Mouse (Mus musculus) heart, embryonic 14.5 days (tissue): Measurements from ENCODE around the gene Zfp606. TPM values are rescaled to one million over a fixed set of nuclear protein-coding genes. Genes with fewer than 3 reads are reported as not detected.

Experiments used
- ATAC-seq: fragments of 200-750 bp; cut with Nextera tagmentation; 2 replicates; pipeline ENCODE4 v1.8.0; 2017; ENCODE audit warnings: low read depth, moderate TSS enrichment; ENCODE audit not compliant: insufficient number of reproducible peaks, insufficient read depth, low FRiP score
- H3K27ac ChIP-seq, 2 experiments: fragments of 200-500 bp in 1 of 2; fragments of 300-500 bp in 1 of 2; sonication (generic) in 1 of 2; replicated peaks in 1 of 2; 2 replicates each; pipeline ENCODE4 v1.5.1; 2012 to 2014; ENCODE audit warnings: low read depth in 2 of 2, low read length in 2 of 2, control low read depth in 1 of 2, mild to moderate bottlenecking in 1 of 2, mixed read lengths in 1 of 2; ENCODE audit not compliant: control insufficient read depth in 1 of 2, insufficient read depth in 1 of 2
- H3K27me3 ChIP-seq: fragments of 300-500 bp; sonication (generic); 2 replicates; pipeline ENCODE4 v1.6.1; 2014; ENCODE audit warnings: mild to moderate bottlenecking, low read length, control low read depth; ENCODE audit not compliant: control insufficient read depth, insufficient read depth
- H3K36me3 ChIP-seq: fragments of 300-500 bp; sonication (generic); 2 replicates; pipeline ENCODE4 v1.6.1; 2014; ENCODE audit warnings: mild to moderate bottlenecking, control low read depth, low read length, mixed read lengths; ENCODE audit not compliant: control insufficient read depth, insufficient read depth
- H3K4me1 ChIP-seq, 2 experiments: fragments of 200-500 bp in 1 of 2; fragments of 300-500 bp in 1 of 2; sonication (generic) in 1 of 2; 2 replicates each; pipeline ENCODE4 v1.6.1; 2012 to 2014; ENCODE audit warnings: low read length in 2 of 2, control low read depth in 1 of 2, mixed read lengths in 1 of 2; ENCODE audit not compliant: control insufficient read depth in 2 of 2, insufficient read depth in 2 of 2
- H3K4me2 ChIP-seq: fragments of 300-500 bp; sonication (generic); 2 replicates; pipeline ENCODE4 v1.6.1; 2014; ENCODE audit warnings: mild to moderate bottlenecking, low read length
- H3K4me3 ChIP-seq, 2 experiments: fragments of 200-500 bp in 1 of 2; fragments of 300-500 bp in 1 of 2; sonication (generic) in 1 of 2; 2 replicates each; pipeline ENCODE4 v1.5.1; 2012 to 2014; ENCODE audit warnings: low read length in 2 of 2, mild to moderate bottlenecking in 2 of 2, control low read depth in 1 of 2, low read depth in 1 of 2, moderate library complexity in 1 of 2; ENCODE audit not compliant: control insufficient read depth in 1 of 2, insufficient read depth in 1 of 2
- H3K9ac ChIP-seq: fragments of 300-500 bp; sonication (generic); 2 replicates; pipeline ENCODE4 v1.6.1; 2014; ENCODE audit warnings: mild to moderate bottlenecking, low read length
- H3K9me3 ChIP-seq: fragments of 300-500 bp; sonication (generic); 2 replicates; pipeline ENCODE4 v1.6.1; 2016; ENCODE audit warnings: low read length, control low read depth; ENCODE audit not compliant: control insufficient read depth
- WGBS: fragments of 180-500 bp; shearing (Covaris S2); extraction: QIAGEN DNeasy Blood & Tissue Kit; methylation state at CpG from one replicate; pipeline ENCODE4 v1.1.7; 2014; 5-methylcytosine and 5-hydroxymethylcytosine counted together
- polyA plus RNA-seq: library from polyadenylated mRNA; unstranded; fragments of >200 nt; fragmentation: Nextera tagmentation; extraction: Ambion mirVana; gene quantifications from 2 replicates; pipeline ENCODE4 v1.2.1, GENCODE M21; 2014

Zfp606 gene
- polyA plus RNA-seq, result 16.6 and 18.4 TPM in 2 replicates

- H3K4me2 ChIP-seq, result peak within 1 kb of the TSS; percentile 77
- H3K9ac ChIP-seq, result peak within 1 kb of the TSS; percentile 99
- H3K4me3 ChIP-seq, result peak within 1 kb of the TSS; percentile 87 to 99
These were observed at the start of gene Zfp606 for GRCm38 (mm10) chr7:12478158-12479008. Gene Zfp606 (plus strand): TSS chr7:12478293.

GRCm38 (mm10) chr7:12479009-12479346 lies 885 bp downstream of the Zfp606 start:
- no peak for ATAC-seq
- Histone ChIP-seq H3K9ac (peak overlapping the region; percentile 99), H3K27me3 (no peaks in the 10 kb centered on the region), H3K4me1 (peaks cover 4 to 7% of the 10 kb centered on the region in 2 experiments; a peak in 3 of 4 replicates), H3K4me3 (peak overlapping the region; percentile 87 to 99), H3K9me3 (no peaks in the 10 kb centered on the region), H3K36me3 (peaks cover 39% of the 10 kb centered on the region), H3K27ac (peak overlapping the region; percentile 76 to 93; a peak in 3 of 4 replicates), H3K4me2 (peak overlapping the region; percentile 77)
- WGBS, result 1% methylated on average over 8 of the region's 8 CpGs

More at GRCm38 (mm10) chr7:12478158-12479008, at the start of gene Zfp606:
- H3K36me3 ChIP-seq, result peaks cover 33% of the 10 kb centered on the region
- no peaks in the 10 kb centered on the region for H3K9me3 ChIP-seq
- no peaks in the 10 kb centered on the region for H3K27me3 ChIP-seq
- H3K4me1 ChIP-seq, result peaks cover 4 to 7% of the 10 kb centered on the region in 2 experiments; a peak in 3 of 4 replicates
- WGBS, result under 1% methylated on average over 53 of the region's 53 CpGs
- peak within 1 kb of the TSS; percentile 76 to 93 for H3K27ac ChIP-seq
- peak; percentile 94 for ATAC-seq

GRCm38 (mm10) chr7:12479525-12479924 lies 1.4 kb downstream of the Zfp606 start:
- peak overlapping the region; percentile 99 for H3K9ac ChIP-seq
- peaks cover 45% of the 10 kb centered on the region for H3K36me3 ChIP-seq
- H3K27me3 ChIP-seq, result no peaks in the 10 kb centered on the region
- H3K4me2 ChIP-seq, result peak overlapping the region; percentile 77
- H3K27ac ChIP-seq, result no peak overlapping the region
- H3K9me3 ChIP-seq, result no peaks in the 10 kb centered on the region
- peaks cover 4 to 7% of the 10 kb centered on the region in 2 experiments; a peak in 3 of 4 replicates for H3K4me1 ChIP-seq
- H3K4me3 ChIP-seq, result peak overlapping the region; percentile 87 to 99
- ATAC-seq, result no peak
- WGBS, result 62% methylated on average over 4 of the region's 4 CpGs

- Histone ChIP-seq H3K36me3 (peaks cover 87% of the 10 kb centered on the region), H3K4me2 (no peak overlapping the region), H3K9me3 (peaks cover 27% of the 10 kb centered on the region), H3K9ac (no peak overlapping the region), H3K27me3 (no peaks in the 10 kb centered on the region), H3K27ac (no peak overlapping the region), H3K4me1 (peaks cover 2 to 7% of the 10 kb centered on the region in 2 experiments; a peak in 2 of 4 replicates), H3K4me3 (no peak overlapping the region)
- no peak for ATAC-seq
- 96% methylated on average over 6 of the region's 6 CpGs for WGBS
These were observed 5.7 kb downstream of the Zfp606 start for GRCm38 (mm10) chr7:12483771-12484170.

GRCm38 (mm10) chr7:12485956-12486355 lies 7.9 kb downstream of the Zfp606 start:
- H3K4me2 ChIP-seq, result no peak overlapping the region
- H3K27me3 ChIP-seq, result no peaks in the 10 kb centered on the region
- ATAC-seq, result no peak
- H3K4me3 ChIP-seq, result no peak overlapping the region
- 97% methylated on average over 1 of the region's 1 CpGs for WGBS
- H3K9me3 ChIP-seq, result peaks cover 46% of the 10 kb centered on the region
- H3K27ac ChIP-seq, result no peak overlapping the region
- H3K9ac ChIP-seq, result no peak overlapping the region
- H3K4me1 ChIP-seq, result no peaks in the 10 kb centered on the region
- peaks cover 99% of the 10 kb centered on the region for H3K36me3 ChIP-seq

- Histone ChIP-seq H3K4me3 (no peak overlapping the region), H3K4me1 (no peaks in the 10 kb centered on the region), H3K27ac (no peak overlapping the region), H3K36me3 (peaks cover 99% of the 10 kb centered on the region), H3K9ac (no peak overlapping the region), H3K27me3 (no peaks in the 10 kb centered on the region), H3K4me2 (no peak overlapping the region), H3K9me3 (peaks cover 53% of the 10 kb centered on the region)
- no peak for ATAC-seq
These were observed 8.6 kb downstream of the Zfp606 start for GRCm38 (mm10) chr7:12486691-12487090.

GRCm38 (mm10) chr7:12510913-12511312 lies 32.8 kb downstream of the Zfp606 start:
- Histone ChIP-seq H3K27me3 (no peaks in the 10 kb centered on the region), H3K4me3 (no peak overlapping the region), H3K9me3 (peaks cover 6% of the 10 kb centered on the region; the same call in 1 of the 2 replicates), H3K36me3 (no peaks in the 10 kb centered on the region), H3K9ac (no peak overlapping the region), H3K4me2 (no peak overlapping the region), H3K4me1 (no peaks in the 10 kb centered on the region), H3K27ac (no peak overlapping the region)
- no peak for ATAC-seq
- 66% methylated on average over 1 of the region's 1 CpGs for WGBS
